Mouse (Mus musculus) gastrocnemius, postnatal 25 days (tissue): ENCODE measurements around the gene Gm13030. TPM values are rescaled to one million over a fixed set of nuclear protein-coding genes. Genes with fewer than 3 reads are reported as not detected.
"Not testable (repeated sequence)": the region's sequence is repeated elsewhere in the genome, so short reads cannot be mapped to it uniquely, and the experiment has no call there.

ENCODE experiments used
- DNase-seq: peaks from one replicate; pipeline ENCODE4 v3.0.0; 2022
- total RNA-seq, 2 experiments: library from RNA; stranded (reverse); gene quantifications; 1 replicate in 1 of 2; 2 replicates in 1 of 2; pipeline ENCODE4 v1.2.3; 2021

Gm13030 gene
- total RNA-seq, 2 experiments from 2014 or later: not detected

- DNase-seq: no peak
Measured at GRCm38 (mm10) chr4:138865991-138866390, 7.8 kb downstream of the Gm13030 start.

DNA sequence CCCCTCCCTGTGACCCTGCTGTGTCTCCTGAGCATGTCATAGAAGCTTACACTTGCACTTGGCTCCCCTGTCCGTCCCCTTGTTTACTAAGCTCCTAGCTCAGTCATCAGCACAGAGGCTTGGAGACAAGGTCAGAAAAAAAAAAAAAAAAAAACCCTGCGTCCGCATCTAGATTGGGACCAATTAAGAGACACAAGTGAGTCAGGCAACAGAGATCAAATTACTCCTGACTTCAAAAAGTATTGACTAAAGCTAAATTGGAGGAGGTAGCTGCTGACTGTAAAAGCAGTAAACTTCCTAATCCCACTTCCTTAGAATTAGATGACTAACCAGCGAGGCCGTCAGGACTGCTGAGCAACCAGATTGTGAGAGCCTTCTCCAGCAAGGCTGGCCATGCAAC is 8.7 kb downstream of the Gm13030 start:
- DNase-seq: no peak

DNA sequence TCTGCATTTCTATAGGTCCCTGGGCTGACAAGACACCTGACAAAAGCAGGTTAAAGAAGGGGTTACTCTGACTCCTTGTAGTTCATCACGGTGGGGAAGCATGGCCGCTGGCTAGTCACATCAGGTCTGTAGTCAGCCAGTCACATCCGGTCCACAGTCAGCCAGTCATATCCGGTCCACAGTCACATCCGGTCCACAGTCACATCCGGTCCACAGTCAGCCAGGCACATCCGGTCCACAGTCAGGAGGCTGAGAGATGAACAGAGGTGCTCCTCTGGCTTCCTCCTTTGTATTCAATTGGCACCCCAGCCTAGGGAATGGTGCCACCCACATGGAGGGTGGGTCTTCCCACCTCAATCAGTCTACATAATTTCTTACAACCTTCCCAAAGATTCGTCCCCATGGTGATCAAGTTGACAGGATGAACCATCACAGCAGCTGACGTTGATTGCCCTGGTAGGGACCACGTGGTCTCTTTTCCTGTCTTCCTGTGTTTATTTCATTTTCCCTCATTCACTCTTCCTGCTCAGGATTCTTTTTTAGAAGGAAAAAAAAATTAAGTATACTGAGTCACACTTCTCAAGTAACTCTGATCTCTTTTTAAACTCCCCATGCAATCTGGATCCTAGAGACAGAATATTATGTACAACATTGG is 10.3 kb downstream of the Gm13030 start, which contains the start of gene Pla2g5:
Gene Pla2g5, minus strand, starts transcription at position 139 of the 655 bp plus-strand sequence.
- no peak for DNase-seq

DNA sequence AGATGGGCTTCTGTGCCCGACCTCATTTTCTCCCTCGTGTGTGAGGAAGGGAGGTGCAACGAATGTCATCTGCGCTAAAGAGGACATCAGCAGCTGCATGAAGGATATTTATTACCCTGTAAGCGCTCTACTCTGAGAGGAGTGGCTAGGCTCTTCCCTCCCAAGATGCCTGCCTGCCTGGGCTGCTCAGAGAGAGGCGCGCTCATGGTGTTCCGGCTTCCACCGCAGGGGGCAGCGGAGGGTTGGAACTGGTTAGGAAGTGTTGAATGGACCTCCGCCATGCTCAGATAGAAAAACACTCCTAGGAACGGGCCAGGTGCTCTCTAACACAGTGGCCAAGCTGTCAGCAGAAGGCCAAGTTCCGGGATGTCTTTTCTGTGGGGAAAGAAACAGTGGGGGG is 14.0 kb downstream of the Gm13030 start:
- DNase-seq: peak; percentile 41

GRCm38 (mm10) chr4:138859245-138859644 is 14.5 kb downstream of the Gm13030 start:
- no peak for DNase-seq

DNA sequence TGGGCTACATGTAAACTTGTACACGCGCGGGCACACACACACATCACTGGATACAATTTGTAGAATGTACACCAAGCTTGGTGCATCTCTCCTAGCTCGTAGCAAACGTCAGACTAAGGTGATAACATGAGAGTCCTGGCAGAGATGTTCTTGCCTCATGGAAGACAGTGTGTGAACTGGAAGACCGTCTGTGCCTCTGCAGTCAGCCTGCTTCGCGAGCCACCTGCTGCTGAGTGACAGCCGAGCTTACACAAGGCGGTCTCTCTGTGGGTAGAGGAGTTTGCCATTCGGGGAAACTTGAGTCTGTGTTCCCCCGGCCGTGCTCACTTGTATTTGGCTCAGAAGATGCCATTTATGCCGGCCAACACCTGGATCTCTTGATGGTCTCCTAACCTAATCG is 15.3 kb downstream of the Gm13030 start:
- no peak for DNase-seq

DNA sequence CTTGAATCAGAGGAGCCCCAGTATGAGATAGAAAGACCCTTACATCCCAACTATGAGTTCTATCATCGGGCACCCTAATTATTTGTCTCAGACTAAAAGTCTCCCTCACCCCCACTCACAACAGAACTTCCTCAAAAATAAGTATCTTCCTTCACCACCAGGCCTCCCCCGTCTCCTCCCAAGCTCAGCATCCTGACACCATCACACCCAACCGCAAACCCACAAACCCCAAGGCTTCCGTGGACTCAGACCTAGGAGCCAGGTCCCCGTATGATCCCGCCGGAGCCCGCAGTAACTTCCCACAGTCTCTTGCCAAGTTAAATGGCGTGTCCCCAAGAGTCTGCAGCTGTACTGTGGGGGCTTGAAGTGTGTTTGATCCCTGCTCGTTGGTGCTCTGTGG is 16.2 kb downstream of the Gm13030 start:
- DNase-seq: no peak

DNA sequence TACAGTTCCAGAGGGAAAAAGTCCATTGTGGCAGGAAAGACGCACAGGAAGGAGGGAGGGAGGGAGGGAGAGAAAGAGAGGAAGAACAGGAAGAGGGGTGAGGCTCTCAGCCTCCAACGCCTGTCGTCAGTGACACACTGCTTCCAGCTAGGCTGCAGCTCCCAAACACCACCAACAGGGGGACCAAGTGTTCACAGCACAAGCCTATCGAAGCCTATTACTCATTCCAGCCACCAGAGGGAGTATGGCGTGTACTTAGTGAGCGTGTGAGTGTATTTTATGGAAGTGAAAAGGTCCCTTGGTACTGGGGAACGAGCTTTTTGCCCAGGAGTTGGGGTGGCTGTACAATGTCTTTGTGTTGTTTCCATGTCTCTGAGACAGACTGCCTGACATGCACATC is 17.3 kb downstream of the Gm13030 start:
- DNase-seq: no peak

- DNase-seq: no peak
Measured at GRCm38 (mm10) chr4:138855092-138855632, 18.6 kb downstream of the Gm13030 start.

- DNase-seq: no peak
Measured at GRCm38 (mm10) chr4:138852961-138853360, 20.8 kb downstream of the Gm13030 start.

DNA sequence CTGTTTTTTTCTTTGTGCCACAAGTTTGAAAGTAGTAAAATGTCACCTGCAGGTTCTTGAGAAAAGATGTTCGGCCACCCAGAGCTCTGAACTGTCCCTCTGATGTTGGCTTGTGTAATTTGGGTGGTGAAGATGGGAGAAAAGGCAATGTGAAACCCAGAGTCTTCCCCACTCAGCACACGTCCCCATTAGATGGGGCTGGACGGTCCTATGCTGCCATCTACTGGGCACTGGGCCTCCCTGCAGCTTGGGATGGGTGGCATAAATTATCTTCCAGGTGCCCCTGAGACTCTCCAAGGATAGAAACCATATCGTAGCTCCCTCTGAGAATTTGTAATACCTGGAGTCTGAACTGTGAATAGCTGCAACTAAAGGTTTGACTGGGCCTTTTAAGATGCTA is 22.3 kb downstream of the Gm13030 start:
- DNase-seq: no peak

DNA sequence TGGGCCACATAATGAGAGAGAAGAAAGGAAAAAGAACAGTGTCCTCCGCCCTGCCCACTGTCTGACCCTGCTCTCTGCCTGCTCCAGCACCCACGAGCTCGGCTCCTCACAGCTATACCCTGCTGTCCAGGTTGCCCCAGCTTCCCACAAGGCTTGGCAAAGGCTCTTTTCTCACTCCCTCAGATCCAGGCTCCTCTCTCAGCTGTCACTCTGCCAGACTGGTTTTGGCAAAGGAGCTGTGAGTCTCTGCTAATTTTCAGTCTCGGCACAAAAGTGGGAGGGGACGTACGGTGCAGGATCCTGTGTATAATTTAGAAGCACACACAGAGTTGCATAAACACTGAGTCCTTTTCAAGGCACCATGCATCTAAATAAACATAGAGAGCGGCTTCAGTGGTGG is 32.4 kb downstream of the Gm13030 start:
- DNase-seq: no peak

DNA sequence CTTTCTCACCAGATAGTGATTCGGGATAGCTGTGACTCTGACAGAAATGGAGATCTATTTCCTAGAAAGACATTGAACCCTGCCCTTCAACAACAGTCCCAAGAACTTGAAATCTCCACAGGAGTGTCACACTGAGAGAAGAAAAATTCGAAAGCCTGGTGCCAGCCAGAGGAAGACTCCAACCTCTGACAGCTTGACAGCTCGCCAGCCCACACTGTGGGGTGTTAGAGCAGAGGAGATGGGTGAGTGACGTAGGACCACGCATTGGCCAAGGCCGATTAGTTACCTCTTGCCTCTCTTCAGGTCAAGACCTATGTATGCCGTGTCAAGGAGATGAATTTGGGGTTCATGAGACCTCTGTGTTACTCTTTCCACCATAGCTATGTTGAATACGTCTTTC is 33.0 kb downstream of the Gm13030 start:
- DNase-seq: no peak

- no peak for DNase-seq
Measured at GRCm38 (mm10) chr4:138839806-138840205, 34.0 kb downstream of the Gm13030 start.

GRCm38 (mm10) chr4:138827147-138827546 is 46.6 kb downstream of the Gm13030 start:
- no peak for DNase-seq

DNA sequence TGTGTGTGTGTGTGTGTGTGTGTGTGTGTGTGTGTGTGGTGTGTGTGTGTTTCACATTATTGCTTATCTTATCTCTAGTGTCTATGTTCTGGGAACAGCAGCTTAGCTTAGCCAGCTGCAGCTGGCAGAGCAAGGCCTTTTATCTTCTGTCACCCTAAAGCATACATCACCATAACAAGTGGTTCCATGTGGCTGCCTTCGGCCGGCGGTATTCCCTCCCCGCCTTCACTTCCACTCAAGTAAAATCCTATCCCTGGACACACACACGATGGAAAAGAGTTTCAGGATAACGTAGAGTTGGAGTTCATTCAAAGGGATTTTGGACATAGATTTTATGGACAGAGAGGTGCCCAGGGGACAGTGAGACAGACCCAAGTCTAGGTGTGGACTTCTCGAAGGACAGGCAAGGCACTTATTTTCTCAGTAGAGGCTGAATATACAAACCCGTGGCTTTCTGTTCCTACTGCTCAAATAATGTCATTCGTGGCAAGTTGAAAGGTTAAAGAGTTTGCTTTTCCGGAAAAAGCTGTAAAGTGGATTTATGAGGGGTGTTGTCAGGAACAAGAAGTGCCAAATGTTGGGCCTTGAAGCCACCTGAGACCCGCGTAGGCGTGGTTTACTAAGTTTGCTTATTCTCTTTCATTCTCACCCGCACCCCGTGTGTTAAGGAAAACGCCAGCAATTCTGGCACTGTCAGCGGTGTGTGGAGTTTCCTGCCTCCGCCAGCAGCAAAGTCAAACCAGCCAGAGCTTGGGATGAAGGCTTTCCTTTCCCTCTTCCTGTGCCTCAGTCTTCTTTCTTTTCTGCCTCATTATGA is 47.8 kb downstream of the Gm13030 start:
- no peak for DNase-seq

DNA sequence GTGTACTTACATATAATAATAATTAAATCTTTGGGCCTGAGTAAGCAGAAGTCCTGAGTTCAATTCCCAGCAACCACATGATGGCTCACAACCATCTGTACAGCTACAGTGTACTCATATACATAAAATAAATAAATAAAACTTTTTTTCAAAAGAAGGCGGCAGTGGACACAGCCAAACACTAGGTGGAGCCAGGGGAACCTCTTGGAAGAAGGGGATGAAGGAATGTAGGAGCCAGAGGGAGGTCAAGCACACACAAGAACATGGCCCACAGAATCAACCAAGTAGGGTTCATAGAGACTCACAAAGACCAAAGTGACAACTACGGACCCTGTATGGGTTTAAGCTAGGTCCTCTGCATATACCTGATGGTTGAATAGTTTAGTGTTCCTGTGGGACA is 49.1 kb downstream of the Gm13030 start:
- no peak for DNase-seq

GRCm38 (mm10) chr4:138824161-138824560 is 49.6 kb downstream of the Gm13030 start:
- DNase-seq: not testable (repeated sequence)

DNA sequence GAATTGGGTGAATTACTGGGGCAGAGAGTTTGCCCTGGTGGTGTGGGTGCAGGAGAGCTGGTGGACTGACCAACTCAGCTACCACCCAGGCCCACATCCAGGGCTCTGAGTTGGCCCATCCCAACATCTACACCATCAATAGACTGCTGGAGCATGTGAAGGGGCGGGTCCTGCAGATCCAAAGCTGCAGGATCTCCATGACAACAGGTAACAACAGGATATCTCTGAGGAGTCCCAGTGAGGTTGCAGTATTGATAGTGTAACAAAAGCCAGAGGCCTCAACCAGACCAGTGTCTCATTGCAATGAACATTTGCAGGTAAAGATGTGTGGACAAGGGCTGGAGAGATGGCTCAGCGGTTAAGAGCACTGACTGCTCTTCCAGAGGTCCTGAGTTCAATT is 52.7 kb downstream of the Gm13030 start:
- DNase-seq: no peak
